Mouse (Mus musculus): ENCODE results near the gene Neurog1. TPM values are rescaled to one million over a fixed set of nuclear protein-coding genes. Genes with fewer than 3 reads are reported as not detected.
A peak's percentile ranks its signal among the peaks of the same experiment; 100 is the strongest.

Gene Neurog1
- total RNA-seq (2021) = not detected
- long read RNA-seq, experiment 1 = 0 reads
- long read RNA-seq, experiment 2 = 0 reads

- intact Hi-C loops (cut with DNase I) = no loop called here
- DNase-seq = no peak
These were observed at the start of gene Neurog1 for GRCm38 (mm10) chr13:56251924-56252619. Neurog1 (minus strand) TSS chr13:56252163.

GRCm38 (mm10) chr13:56299336-56299735, 47.4 kb upstream of the Neurog1 start:
- intact Hi-C loops (cut with DNase I) = no loop called here

GRCm38 (mm10) chr13:56296659-56297020, 44.7 kb upstream of the Neurog1 start:
- no peak for DNase-seq
- intact Hi-C loops (cut with DNase I) = no loop called here

More at GRCm38 (mm10) chr13:56299336-56299735, 47.4 kb upstream of the Neurog1 start:
- DNase-seq = no peak

GRCm38 (mm10) chr13:56295943-56296658, 44.1 kb upstream of the Neurog1 start, which contains the start of gene Cxcl14:
Cxcl14 (minus strand) TSS chr13:56296551.
- intact Hi-C loops (cut with DNase I) = no loop called here
- peak; percentile 32 to 45 for DNase-seq

GRCm38 (mm10) chr13:56295586-56295942, 43.6 kb upstream of the Neurog1 start:
- intact Hi-C loops (cut with DNase I) = no loop called here
- DNase-seq = no peak

- intact Hi-C loops (cut with DNase I) = no loop called here
- no peak for DNase-seq
These were observed 42.9 kb upstream of the Neurog1 start for GRCm38 (mm10) chr13:56294908-56295307.

GRCm38 (mm10) chr13:56289998-56290397, 38.0 kb upstream of the Neurog1 start:
- intact Hi-C loops (cut with DNase I) = no loop called here
- DNase-seq = no peak

- no peak for DNase-seq
- intact Hi-C loops (cut with DNase I) = no loop called here
These were observed 37.3 kb upstream of the Neurog1 start for GRCm38 (mm10) chr13:56289261-56289660.

- DNase-seq = no peak
- intact Hi-C loops (cut with DNase I) = no loop called here
These were observed 36.6 kb upstream of the Neurog1 start for GRCm38 (mm10) chr13:56288601-56289000.

GRCm38 (mm10) chr13:56287091-56287490, 35.1 kb upstream of the Neurog1 start:
- no peak for DNase-seq
- intact Hi-C loops (cut with DNase I) = no loop called here

- no peak for DNase-seq
- intact Hi-C loops (cut with DNase I) = no loop called here
These were observed 31.4 kb upstream of the Neurog1 start for GRCm38 (mm10) chr13:56283321-56283720.

GRCm38 (mm10) chr13:56280356-56280755, 28.4 kb upstream of the Neurog1 start:
- DNase-seq = no peak
- intact Hi-C loops (cut with DNase I) = no loop called here

GRCm38 (mm10) chr13:56279439-56279838, 27.5 kb upstream of the Neurog1 start:
- peak; percentile 74 to 77 for DNase-seq
- intact Hi-C loops (cut with DNase I) = loop anchor here (2.0 kb wide), 1 partner anchor 143 kb away; no protein-coding TSS in a partner anchor

GRCm38 (mm10) chr13:56275171-56275570, 23.2 kb upstream of the Neurog1 start:
- DNase-seq = no peak
- intact Hi-C loops (cut with DNase I) = no loop called here

GRCm38 (mm10) chr13:56270124-56270523, 18.2 kb upstream of the Neurog1 start:
- DNase-seq = no peak
- intact Hi-C loops (cut with DNase I) = no loop called here

- no peak for DNase-seq
- intact Hi-C loops (cut with DNase I) = loop anchor here (2.0 kb wide), 1 partner anchor 69 kb away; no protein-coding TSS in a partner anchor
These were observed 15.4 kb upstream of the Neurog1 start for GRCm38 (mm10) chr13:56267396-56267795.

- no peak for DNase-seq
- intact Hi-C loops (cut with DNase I) = loop anchor here (2.0 kb wide), 1 partner anchor 68 kb away; no protein-coding TSS in a partner anchor
These were observed 14.5 kb upstream of the Neurog1 start for GRCm38 (mm10) chr13:56266435-56266834.

- intact Hi-C loops (cut with DNase I) = loop anchor here (2.0 kb wide), 1 partner anchor 67 kb away; no protein-coding TSS in a partner anchor
- DNase-seq = no peak
These were observed 13.7 kb upstream of the Neurog1 start for GRCm38 (mm10) chr13:56265661-56266060.

GRCm38 (mm10) chr13:56262269-56262668, 10.3 kb upstream of the Neurog1 start:
- intact Hi-C loops (cut with DNase I) = no loop called here
- no peak for DNase-seq

- DNase-seq = no peak
- intact Hi-C loops (cut with DNase I) = no loop called here
These were observed 8.4 kb upstream of the Neurog1 start for GRCm38 (mm10) chr13:56260344-56260780.

GRCm38 (mm10) chr13:56259926-56260250, 7.9 kb upstream of the Neurog1 start:
- DNase-seq = no peak
- intact Hi-C loops (cut with DNase I) = no loop called here

All from gastrocnemius, postnatal 36 days (tissue).